Mouse (Mus musculus) ES-Bruce4 (cell line): ENCODE data around the gene Ap2b1.

Experiments
- CTCF ChIP-seq: IDR thresholded peaks from one replicate; pipeline ENCODE4 v1.8.1; 2011; ENCODE audit warnings: low read depth, low read length
- POLR2A ChIP-seq: IDR thresholded peaks from one replicate; pipeline ENCODE4 v1.8.1; 2011; ENCODE audit warnings: low read length; ENCODE audit not compliant: insufficient read depth

GRCm38 (mm10) chr11:83439426-83440060 lies 140.7 kb downstream of the Ap2b1 start:
- TF ChIP-seq CTCF = no peak
- TF ChIP-seq POLR2A = no peak
